ENCODE assay signal across 8 mouse cellular contexts in genomic region chr5:150952669-150953521, GRCm38 (mm10). TPM values are rescaled to one million over a fixed set of nuclear protein-coding genes. Genes with fewer than 3 reads are reported as not detected.
DNase-seq lines count a peak whose midpoint lies in the region; ATAC-seq and TF ChIP-seq lines count a peak whose summit lies in the region.

No protein-coding gene starts in this region.

- peak overlapping the region; percentile 29 for H3K4me3 ChIP-seq in heart, adult 2 months
- peak overlapping the region; percentile 51 for H3K4me3 ChIP-seq in heart, embryonic 15.5 days
- peak overlapping the region; percentile 44 for H3K4me3 ChIP-seq in stomach, postnatal 0 days (ENCODE audit: low read depth, low read length)

- TF ChIP-seq EP300 in heart, adult 2 months (IDR thresholded peaks at IDR 0.05; ENCODE audit: insufficient read depth, low read depth, low read length) = no peak
- no peak for TF ChIP-seq EP300 in stomach, postnatal 0 days (optimal IDR thresholded peaks at IDR 0.05)

- WGBS in heart, adult 2 months = 3% methylated on average over 75 of the region's 89 CpGs
- WGBS in heart, embryonic 15.5 days = 3% methylated on average over 75 of the region's 89 CpGs
- 5% methylated on average over 67 of the region's 89 CpGs for WGBS in stomach, postnatal 0 days

- no peaks in the 10 kb centered on the region for H3K4me1 ChIP-seq in heart, adult 2 months (ENCODE audit: control insufficient read depth, insufficient read depth, low read length)
- peaks cover 17% of the 10 kb centered on the region for H3K4me1 ChIP-seq in heart, embryonic 15.5 days (replicated peaks)
- 0 out of 2 replicates have a peak, but pooled peaks cover 2% of the 10 kb centered on the region for H3K4me1 ChIP-seq in stomach, postnatal 0 days (replicated peaks; ENCODE audit: control insufficient read depth, insufficient read depth)

- H3K9ac ChIP-seq in heart, adult 2 months (ENCODE audit: low read depth, low read length) = peak overlapping the region; percentile 45; the same call in 1 of the 2 replicates
- H3K9ac ChIP-seq in heart, embryonic 15.5 days = peak overlapping the region; percentile 50
- peak overlapping the region; percentile 48 for H3K9ac ChIP-seq in stomach, postnatal 0 days (ENCODE audit: low read length)

- H3K36me3 ChIP-seq in heart, adult 2 months (ENCODE audit: control insufficient read depth, insufficient read depth, low read length) = no peaks in the 10 kb centered on the region
- H3K36me3 ChIP-seq in heart, embryonic 15.5 days = no peaks in the 10 kb centered on the region
- H3K36me3 ChIP-seq in stomach, postnatal 0 days (ENCODE audit: control insufficient read depth, insufficient read depth, low read length) = no peaks in the 10 kb centered on the region

- peak; percentile 14 to 31 for DNase-seq in heart, adult 2 months
- no peak for DNase-seq in heart, postnatal 25 days (ENCODE audit: low spot score)
- DNase-seq in embryo, embryonic 11 days = peak; percentile 67
- DNase-seq in kidney, postnatal 10 days = peak; percentile 81
- peak; percentile 46 for DNase-seq in stomach, postnatal 0 days (ENCODE audit: low spot score)
- no peak for DNase-seq in layer of hippocampus, adult 9-11 months

- peak; percentile 31 for TF ChIP-seq CTCF in heart, adult 2 months (IDR thresholded peaks at IDR 0.05)
- peak; percentile 57 for TF ChIP-seq CTCF in stomach, postnatal 0 days (IDR thresholded peaks at IDR 0.05; ENCODE audit: low read depth)

- H3K79me2 ChIP-seq in heart, adult 2 months (replicated peaks; ENCODE audit: control insufficient read depth, insufficient read depth, low read length) = no peaks in the 10 kb centered on the region

- peaks cover 13% of the 10 kb centered on the region for H3K27me3 ChIP-seq in heart, adult 2 months (ENCODE audit: control insufficient read depth, insufficient read depth, low read length)
- H3K27me3 ChIP-seq in heart, embryonic 15.5 days = peaks cover 51% of the 10 kb centered on the region
- H3K27me3 ChIP-seq in stomach, postnatal 0 days (ENCODE audit: control insufficient read depth, insufficient read depth, low read length) = peaks cover 10% of the 10 kb centered on the region; the same call in 1 of the 2 replicates

- peak; percentile 60 for ATAC-seq in heart, embryonic 15.5 days (replicated peaks; ENCODE audit: insufficient number of reproducible peaks, insufficient read depth, low FRiP score, low read depth)
- peak; percentile 71 for ATAC-seq in megakaryocyte progenitor cell, adult 5-6 weeks (replicated peaks; ENCODE audit: poor library complexity)
- ATAC-seq in stomach, postnatal 0 days (ENCODE audit: low FRiP score, low TSS enrichment) = peak; percentile 69

- no peaks in the 10 kb centered on the region for H3K9me3 ChIP-seq in heart, embryonic 15.5 days (replicated peaks)
- no peaks in the 10 kb centered on the region for H3K9me3 ChIP-seq in stomach, postnatal 0 days (ENCODE audit: control insufficient read depth, low read length)

- no peak overlapping the region for H3K27ac ChIP-seq in heart, adult 2 months
- no peak overlapping the region for H3K27ac ChIP-seq in heart, embryonic 15.5 days
- no peak overlapping the region for H3K27ac ChIP-seq in stomach, postnatal 0 days (replicated peaks)

- peak overlapping the region; percentile 87 for H3K4me2 ChIP-seq in heart, embryonic 15.5 days
- H3K4me2 ChIP-seq in stomach, postnatal 0 days (replicated peaks; ENCODE audit: low read depth) = peak overlapping the region; percentile 78

- intact Hi-C loops in heart, adult 2 months (cut with DNase I) = no loop called here
- intact Hi-C loops in heart, postnatal 25 days (cut with DNase I) = no loop called here

- no peak for TF ChIP-seq POLR2A in heart, adult 2 months (IDR thresholded peaks at IDR 0.05; ENCODE audit: insufficient read depth, low read depth, low read length)

RNA-seq across cellular contexts. Expression of gene Kl, which starts 0.5 kb away (rescaled TPM):
- under 1 TPM; 0.03 to 0.07 TPM for total RNA-seq in heart, adult 2 months (2021)
- 0.06 TPM in 1 of 2 replicates, not detected in the other for polyA plus RNA-seq in heart, adult 2 months (2012; rRNA removed)
- total RNA-seq in heart, postnatal 25 days (2021) = under 1 TPM; 0.08 to 0.17 TPM
- 0.25 and 0.35 TPM in 2 replicates for polyA plus RNA-seq in heart, embryonic 15.5 days (2015; fragmentation: Nextera tagmentation; extraction: Ambion mirVana)
- not detected in 2 replicates for total RNA-seq in megakaryocyte progenitor cell, adult 5-6 weeks (2015)
- not detected in 2 replicates for total RNA-seq in megakaryocyte progenitor cell, adult 5-6 weeks (2017)
- polyA plus RNA-seq in stomach, postnatal 0 days (2015; fragmentation: Nextera tagmentation; extraction: Ambion mirVana) = 0.27 and 0.30 TPM in 2 replicates

Comparison
In these comparisons a context has a peak if more than half of its experiments do, and no peak if none do; other contexts are left out.
1. DNase-seq: peak in heart, adult 2 months (2 of 2), embryo, embryonic 11 days (single experiment), kidney, postnatal 10 days (single experiment) and stomach, postnatal 0 days (single experiment); none in heart, postnatal 25 days (single experiment) and layer of hippocampus, adult 9-11 months (single experiment).
2. Peak in every context shown above with its lines, with median percentiles within 50 percentile points of each other: H3K4me3 ChIP-seq, H3K9ac ChIP-seq and ATAC-seq.